Comparison of ENCODE assay signal across 8 mouse cellular contexts in genomic region chr1:78658441-78659269, GRCm38 (mm10). TPM values are rescaled to one million over a fixed set of nuclear protein-coding genes. Genes with fewer than 3 reads are reported as not detected.
A peak's percentile ranks its signal among the peaks of the same experiment; 100 is the strongest.
DNase-seq lines count a peak whose midpoint lies in the region; ATAC-seq and TF ChIP-seq lines count a peak whose summit lies in the region.

No protein-coding gene starts in this region.

- no peak for TF ChIP-seq CTCF in heart, adult 2 months (IDR thresholded peaks at IDR 0.05)
- TF ChIP-seq CTCF in cortical plate, adult 2 months (IDR thresholded peaks at IDR 0.05; ENCODE audit: extremely low read depth, insufficient read depth, low read length), result no peak

- no peak for ATAC-seq in hindbrain, embryonic 11.5 days (ENCODE audit: low FRiP score)
- no peak for ATAC-seq in neural tube, embryonic 13.5 days (ENCODE audit: low read depth)

- peaks cover 6% of the 10 kb centered on the region for H3K4me1 ChIP-seq in heart, adult 2 months (ENCODE audit: control insufficient read depth, insufficient read depth, low read length)
- peaks cover 6% of the 10 kb centered on the region; the same call in 1 of the 2 replicates for H3K4me1 ChIP-seq in cortical plate, adult 2 months (ENCODE audit: control insufficient read depth, insufficient read depth, low read length)
- 0 out of 2 replicates have a peak, but pooled peaks cover 4% of the 10 kb centered on the region for H3K4me1 ChIP-seq in hindbrain, embryonic 11.5 days (replicated peaks; ENCODE audit: control insufficient read depth, insufficient read depth, low read length)
- H3K4me1 ChIP-seq in neural tube, embryonic 13.5 days (replicated peaks), result peaks cover 36% of the 10 kb centered on the region

- no peaks in the 10 kb centered on the region for H3K27me3 ChIP-seq in heart, adult 2 months (ENCODE audit: control insufficient read depth, insufficient read depth, low read length)
- H3K27me3 ChIP-seq in hindbrain, embryonic 11.5 days (ENCODE audit: control insufficient read depth, insufficient read depth, low read length), result no peaks in the 10 kb centered on the region
- no peaks in the 10 kb centered on the region for H3K27me3 ChIP-seq in neural tube, embryonic 13.5 days

- H3K36me3 ChIP-seq in heart, adult 2 months (ENCODE audit: control insufficient read depth, insufficient read depth, low read length), result no peaks in the 10 kb centered on the region
- H3K36me3 ChIP-seq in hindbrain, embryonic 11.5 days (ENCODE audit: control insufficient read depth, insufficient read depth, low read length), result no peaks in the 10 kb centered on the region
- H3K36me3 ChIP-seq in neural tube, embryonic 13.5 days, result no peaks in the 10 kb centered on the region

- H3K4me3 ChIP-seq in heart, adult 2 months, result peak overlapping the region; percentile 97
- H3K4me3 ChIP-seq in cortical plate, adult 2 months (ENCODE audit: insufficient read depth, low read length), result peak overlapping the region; percentile 94
- H3K4me3 ChIP-seq in hindbrain, embryonic 11.5 days (ENCODE audit: low read depth, low read length), result peak overlapping the region; percentile 96
- H3K4me3 ChIP-seq in neural tube, embryonic 13.5 days, result peak overlapping the region; percentile 91

- peak; percentile 10 to 33 for DNase-seq in heart, adult 2 months
- no peak for DNase-seq in heart, postnatal 4 days
- DNase-seq in ES-CJ7 (ENCODE audit: low read depth, low spot score) (peak; percentile 22), liver (peak; percentile 17)
- peak; percentile 62 for DNase-seq in hindbrain, embryonic 11.5 days (ENCODE audit: low spot score)
- no peak for DNase-seq in natural killer cell, adult 2 months (ENCODE audit: low spot score in 2 of 2)

- no peak for TF ChIP-seq EP300 in heart, adult 2 months (IDR thresholded peaks at IDR 0.05; ENCODE audit: insufficient read depth, low read depth, low read length)

- H3K9ac ChIP-seq in heart, adult 2 months (ENCODE audit: low read depth, low read length), result peak overlapping the region; percentile 96
- H3K9ac ChIP-seq in hindbrain, embryonic 11.5 days (ENCODE audit: low read depth, low read length), result peak overlapping the region; percentile 97
- H3K9ac ChIP-seq in neural tube, embryonic 13.5 days, result peak overlapping the region; percentile 98

- H3K27ac ChIP-seq in heart, adult 2 months, result peak overlapping the region; percentile 78
- H3K27ac ChIP-seq in cortical plate, adult 2 months (ENCODE audit: insufficient read depth, low read length), result peak overlapping the region; percentile 99
- peak overlapping the region; percentile 96 for H3K27ac ChIP-seq in hindbrain, embryonic 11.5 days (ENCODE audit: low read depth, low read length)
- peak overlapping the region; percentile 99 for H3K27ac ChIP-seq in neural tube, embryonic 13.5 days (replicated peaks)

- TF ChIP-seq POLR2A in heart, adult 2 months (IDR thresholded peaks at IDR 0.05; ENCODE audit: insufficient read depth, low read depth, low read length), result no peak
- TF ChIP-seq POLR2A in cortical plate, adult 2 months (IDR thresholded peaks at IDR 0.05; ENCODE audit: extremely low read depth, insufficient read depth, low read length), result no peak

- 13% methylated on average over 20 of the region's 20 CpGs for WGBS in heart, adult 2 months
- WGBS in hindbrain, embryonic 11.5 days, result under 1% methylated on average over 20 of the region's 20 CpGs
- WGBS in neural tube, embryonic 13.5 days, result under 1% methylated on average over 20 of the region's 20 CpGs

- H3K4me2 ChIP-seq in hindbrain, embryonic 11.5 days (replicated peaks; ENCODE audit: low read depth, low read length), result peak overlapping the region; percentile 70
- H3K4me2 ChIP-seq in neural tube, embryonic 13.5 days, result peak overlapping the region; percentile 69

- no peaks in the 10 kb centered on the region for H3K79me2 ChIP-seq in heart, adult 2 months (replicated peaks; ENCODE audit: control insufficient read depth, insufficient read depth, low read length)

- H3K9me3 ChIP-seq in hindbrain, embryonic 11.5 days (ENCODE audit: control insufficient read depth, low read length), result no peaks in the 10 kb centered on the region
- no peaks in the 10 kb centered on the region for H3K9me3 ChIP-seq in neural tube, embryonic 13.5 days

- intact Hi-C loops in heart, adult 2 months (cut with DNase I), result no loop called here

RNA-seq across cellular contexts. Expression of gene Utp14b, which starts 0.8 kb away (rescaled TPM):
- 1 to 10 TPM in 1 of 2 experiments, under 1 TPM in 1; 0.97 to 1.1 TPM for total RNA-seq in heart, adult 2 months (2021)
- polyA plus RNA-seq in heart, adult 2 months (2012; rRNA removed), result 0.23 TPM in 2 replicates
- total RNA-seq in heart, postnatal 4 days (2021), result 1 to 10 TPM; 4.7 to 4.9 TPM
- 7.7 and 8.2 TPM in 2 replicates for polyA plus RNA-seq in cortical plate, adult 2 months (2012; rRNA removed)
- polyA plus RNA-seq in hindbrain, embryonic 11.5 days (2014; fragmentation: Nextera tagmentation; extraction: Ambion mirVana), result 6.0 and 11.8 TPM in 2 replicates
- 2.0 and 2.2 TPM in 2 replicates for polyA plus RNA-seq in neural tube, embryonic 13.5 days (2015; fragmentation: Nextera tagmentation; extraction: Ambion mirVana)

RNA-seq across cellular contexts. Expression of gene Acsl3, which starts 1.0 kb away (rescaled TPM):
- 1 to 10 TPM; 4.4 to 6.6 TPM for total RNA-seq in heart, adult 2 months (2021)
- polyA plus RNA-seq in heart, adult 2 months (2012; rRNA removed), result 2.6 and 4.5 TPM in 2 replicates
- 10 to 100 TPM; 26.2 to 26.8 TPM for total RNA-seq in heart, postnatal 4 days (2021)
- 117 TPM in 2 replicates for polyA plus RNA-seq in cortical plate, adult 2 months (2012; rRNA removed)
- 88.6 and 99.9 TPM in 2 replicates for polyA plus RNA-seq in hindbrain, embryonic 11.5 days (2014; fragmentation: Nextera tagmentation; extraction: Ambion mirVana)
- 70.2 and 94.7 TPM in 2 replicates for polyA plus RNA-seq in neural tube, embryonic 13.5 days (2015; fragmentation: Nextera tagmentation; extraction: Ambion mirVana)

Comparison
In these comparisons a context has a peak if more than half of its experiments do, and no peak if none do; other contexts are left out.
1. DNase-seq: peak in heart, adult 2 months (2 of 2), ES-CJ7 (single experiment), hindbrain, embryonic 11.5 days (single experiment) and liver (single experiment); none in heart, postnatal 4 days (single experiment) and natural killer cell, adult 2 months (0 of 2).
2. RNA of gene Acsl3, which starts 1.0 kb away (polyA plus RNA-seq): 117 TPM in cortical plate, adult 2 months, 88.6 to 99.9 TPM in hindbrain, embryonic 11.5 days and 70.2 to 94.7 TPM in neural tube, embryonic 13.5 days; 2.6 to 4.5 TPM in heart, adult 2 months; every median in the first group is over 10 times any median in the second.
3. Peak in every context shown above with its lines, with median percentiles within 50 percentile points of each other: H3K27ac ChIP-seq, H3K4me3 ChIP-seq and H3K9ac ChIP-seq.